Mouse (Mus musculus): ENCODE results near the gene Rnf150. TPM values are rescaled to one million over a fixed set of nuclear protein-coding genes. Genes with fewer than 3 reads are reported as not detected.

The Rnf150 gene
- total and polyA plus RNA-seq, 3 experiments = 0.13 to 0.50 (median 0.39) TPM

DNA sequence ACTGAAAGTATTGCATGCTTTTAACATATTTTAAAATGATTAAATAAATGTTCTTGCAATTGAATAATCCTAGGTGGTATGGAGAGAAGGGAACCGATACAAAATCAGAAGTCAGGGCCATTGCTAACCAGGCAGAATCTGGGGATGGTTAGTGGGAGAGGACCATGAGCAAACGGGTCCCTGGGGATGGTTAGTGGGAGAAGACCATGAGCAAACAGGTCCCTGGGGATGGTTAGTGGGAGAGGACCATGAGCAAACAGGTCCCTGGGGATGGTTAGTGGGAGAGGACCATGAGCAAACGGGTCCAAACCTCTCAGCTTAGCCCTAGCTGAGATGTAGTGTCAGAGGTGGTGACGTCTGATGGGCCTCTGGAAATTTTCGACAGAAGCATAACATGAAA lies 247.0 kb downstream of the Rnf150 start:
- TF ChIP-seq BHLHE40 (IDR thresholded peaks at IDR 0.05; ENCODE audit: low read depth, low read length) (0 out of 2 replicates have a peak, but pooled peaks have one; percentile 52), SMC3 (IDR thresholded peaks at IDR 0.05; ENCODE audit: low read depth, low read length) (peak; percentile 4; the same call in 1 of the 2 replicates), KAT2A (IDR thresholded peaks at IDR 0.05; ENCODE audit: insufficient replicate concordance, low read length) (peak; percentile 78), SIN3A (IDR thresholded peaks at IDR 0.05; ENCODE audit: low read length) (no peak), ETS1 (conservative IDR thresholded peaks at IDR 0.05; ENCODE audit: low read depth, low read length) (peak; percentile 50), POLR2A (IDR thresholded peaks at IDR 0.05; ENCODE audit: low read depth, low read length) (0 out of 2 replicates have a peak, but pooled peaks have one; percentile 17), E2F4 (IDR thresholded peaks at IDR 0.05; ENCODE audit: insufficient replicate concordance, low read depth, low read length) (no peak), HCFC1 (IDR thresholded peaks at IDR 0.05; ENCODE audit: low read depth, low read length) (no peak), TCF12 (IDR thresholded peaks at IDR 0.05; ENCODE audit: low read depth, low read length) (peak; percentile 55; the same call in 1 of the 2 replicates), USF2 (conservative IDR thresholded peaks at IDR 0.05; ENCODE audit: low read depth, low read length) (no peak), EP300 (IDR thresholded peaks at IDR 0.05; ENCODE audit: low read length) (peak; percentile 80), JUN (IDR thresholded peaks at IDR 0.05; ENCODE audit: insufficient read depth, low read depth, low read length) (0 out of 2 replicates have a peak, but pooled peaks have one; percentile 6), MAFK (IDR thresholded peaks at IDR 0.05; ENCODE audit: insufficient replicate concordance, low read length) (0 out of 2 replicates have a peak, but pooled peaks have one; percentile 54), IRF4 (IDR thresholded peaks at IDR 0.05; ENCODE audit: low read depth, low read length) (peak; percentile 90)
- Histone ChIP-seq H3K36me3 (replicated peaks in 1 of 2; ENCODE audit: control insufficient read depth in 1 of 2, insufficient read depth in 1 of 2, low read length in 1 of 2) (no peaks in the 10 kb centered on the region), H3K27ac (ENCODE audit: insufficient read depth, low read depth) (no peak overlapping the region), H3K4me3 (replicated peaks in 1 of 3; ENCODE audit: low read depth in 2 of 3, low read length in 2 of 3, poor library complexity in 1 of 3) (no peak overlapping the region), H3K27me3 (replicated peaks) (no peaks in the 10 kb centered on the region), H3K9me3 (replicated peaks; ENCODE audit: low read length) (peaks cover 12% of the 10 kb centered on the region), H3K79me2 (replicated peaks; ENCODE audit: control insufficient read depth, extremely low read depth, insufficient read depth, poor library complexity, severe bottlenecking) (no peaks in the 10 kb centered on the region), H3K4me1 (ENCODE audit: control insufficient read depth in 1 of 2, insufficient read depth in 2 of 2) (peaks cover 21 to 41% of the 10 kb centered on the region in 2 experiments), H3K9ac (ENCODE audit: insufficient read depth, low read depth) (no peak overlapping the region), H3K4me2 (ENCODE audit: insufficient read depth, low read depth, poor library complexity, severe bottlenecking) (peak overlapping the region; percentile 24; the same call in 1 of the 2 replicates)
- in situ Hi-C loops (cut with MboI; ENCODE audit: low pct_ligation_motif_present, low pct_unique_long_range_greater_than_20kb, low sequenced_read_pairs) (no loop called here), dilution Hi-C loops (cut with MboI; ENCODE audit: extremely low pct_ligation_motif_present, extremely low pct_unique_long_range_greater_than_20kb, low sequenced_read_pairs) (no loop called here)
- DNase-seq (ENCODE audit: extremely low read depth) = peak; percentile 79

DNA sequence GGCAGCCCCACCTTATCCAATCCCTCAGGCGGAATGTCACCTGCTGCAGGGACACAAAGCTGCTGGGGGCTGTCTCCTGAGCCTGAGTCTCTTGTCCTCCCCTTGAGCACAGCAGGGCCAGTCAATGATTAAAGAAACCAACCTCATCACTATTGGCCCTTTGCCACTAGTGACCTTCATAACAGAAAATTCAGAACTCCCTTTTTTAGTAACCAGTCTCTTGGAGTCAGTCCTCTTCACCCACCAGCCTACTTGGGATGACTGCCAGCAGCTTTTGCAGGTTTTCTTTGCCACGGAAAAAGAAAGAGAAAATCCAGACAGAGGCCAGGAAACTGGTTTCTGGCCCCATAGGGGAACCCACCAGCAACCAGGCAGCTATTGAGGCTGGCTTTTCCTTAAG lies 271.9 kb downstream of the Rnf150 start:
- Histone ChIP-seq H3K79me2 (replicated peaks; ENCODE audit: control insufficient read depth, extremely low read depth, insufficient read depth, poor library complexity, severe bottlenecking) (no peaks in the 10 kb centered on the region), H3K4me2 (ENCODE audit: insufficient read depth, low read depth, poor library complexity, severe bottlenecking) (no peak overlapping the region), H3K27ac (ENCODE audit: insufficient read depth, low read depth) (no peak overlapping the region), H3K4me1 (ENCODE audit: control insufficient read depth in 1 of 2, insufficient read depth in 2 of 2) (peaks cover 23 to 64% of the 10 kb centered on the region in 2 experiments), H3K9me3 (replicated peaks; ENCODE audit: low read length) (no peaks in the 10 kb centered on the region), H3K27me3 (replicated peaks) (no peaks in the 10 kb centered on the region), H3K36me3 (replicated peaks in 1 of 2; ENCODE audit: control insufficient read depth in 1 of 2, insufficient read depth in 1 of 2, low read length in 1 of 2) (no peaks in the 10 kb centered on the region), H3K4me3 (replicated peaks in 1 of 3; ENCODE audit: low read depth in 2 of 3, low read length in 2 of 3, poor library complexity in 1 of 3) (no peak overlapping the region), H3K9ac (ENCODE audit: insufficient read depth, low read depth) (no peak overlapping the region)
- in situ Hi-C loops (cut with MboI; ENCODE audit: low pct_ligation_motif_present, low pct_unique_long_range_greater_than_20kb, low sequenced_read_pairs) = no loop called here
- dilution Hi-C loops (cut with MboI; ENCODE audit: extremely low pct_ligation_motif_present, extremely low pct_unique_long_range_greater_than_20kb, low sequenced_read_pairs) = no loop called here
- DNase-seq (ENCODE audit: extremely low read depth) = no peak
- TF ChIP-seq E2F4 (IDR thresholded peaks at IDR 0.05; ENCODE audit: insufficient replicate concordance, low read depth, low read length) (no peak), JUND (conservative IDR thresholded peaks at IDR 0.05; ENCODE audit: low read depth, low read length) (no peak), ZKSCAN1 (IDR thresholded peaks at IDR 0.05; ENCODE audit: borderline replicate concordance, low read depth, low read length) (no peak), HCFC1 (IDR thresholded peaks at IDR 0.05; ENCODE audit: low read depth, low read length) (no peak), MXI1 (IDR thresholded peaks at IDR 0.05; ENCODE audit: low read depth, low read length) (no peak), TCF12 (IDR thresholded peaks at IDR 0.05; ENCODE audit: low read depth, low read length) (no peak), ETS1 (conservative IDR thresholded peaks at IDR 0.05; ENCODE audit: low read depth, low read length) (no peak), PAX5 (IDR thresholded peaks at IDR 0.05; ENCODE audit: low read length) (no peak), ZMIZ1 (IDR thresholded peaks at IDR 0.05; ENCODE audit: low read depth, low read length) (no peak), EP300 (IDR thresholded peaks at IDR 0.05; ENCODE audit: low read length) (no peak), MAFK (IDR thresholded peaks at IDR 0.05; ENCODE audit: insufficient replicate concordance, low read length) (no peak), RAD21 (IDR thresholded peaks at IDR 0.05; ENCODE audit: low read depth, low read length) (no peak), ZNF384 (IDR thresholded peaks at IDR 0.05; ENCODE audit: low read depth, low read length) (no peak), SIN3A (IDR thresholded peaks at IDR 0.05; ENCODE audit: low read length) (no peak), MEF2A (IDR thresholded peaks at IDR 0.05; ENCODE audit: borderline replicate concordance, low read depth, low read length) (no peak), ELF1 (IDR thresholded peaks at IDR 0.05; ENCODE audit: low read depth, low read length) (no peak), USF1 (IDR thresholded peaks at IDR 0.05; ENCODE audit: low read depth, low read length) (no peak), MAX (IDR thresholded peaks at IDR 0.05; ENCODE audit: low read length) (no peak), MAZ (IDR thresholded peaks at IDR 0.05; ENCODE audit: low read depth, low read length) (no peak), USF2 (conservative IDR thresholded peaks at IDR 0.05; ENCODE audit: low read depth, low read length) (no peak)

All from CH12.LX (cell line).